Mouse (Mus musculus) spleen, adult 18-20 months (tissue): ENCODE data around the gene Reck.

Source experiments
- DNase-seq, 2 experiments: peaks; one replicate each; pipeline ENCODE4 v3.0.0; 2022; ENCODE audit warnings: mixed read lengths in 2 of 2

Gene Reck

GRCm38 (mm10) chr4:43971541-43972136 is 96.3 kb downstream of the Reck start:
- no peak for DNase-seq

- DNase-seq, result peak; percentile 33 to 39
Measured at GRCm38 (mm10) chr4:43972137-43972591, 96.8 kb downstream of the Reck start.

- no peak for DNase-seq
Measured at GRCm38 (mm10) chr4:43973526-43973981, 98.2 kb downstream of the Reck start.

GRCm38 (mm10) chr4:43974914-43975616 is 99.7 kb downstream of the Reck start:
- DNase-seq, result no peak

GRCm38 (mm10) chr4:43976223-43976740 is 101.0 kb downstream of the Reck start:
- DNase-seq, result no peak

- DNase-seq, result no peak
Measured at GRCm38 (mm10) chr4:43978521-43979443, 103.5 kb downstream of the Reck start.

GRCm38 (mm10) chr4:43979746-43980145 is 104.4 kb downstream of the Reck start:
- no peak for DNase-seq

GRCm38 (mm10) chr4:43980236-43980635 is 104.9 kb downstream of the Reck start:
- no peak for DNase-seq

GRCm38 (mm10) chr4:43980846-43981245 is 105.5 kb downstream of the Reck start:
- DNase-seq, result no peak

- no peak for DNase-seq
Measured at GRCm38 (mm10) chr4:43981251-43981650, 105.9 kb downstream of the Reck start.

- DNase-seq, result peak; percentile 83 to 97
Measured at GRCm38 (mm10) chr4:43982053-43982732, 106.9 kb downstream of the Reck start.

GRCm38 (mm10) chr4:43983181-43983580 is 107.9 kb downstream of the Reck start, which contains the start of gene Ccin:
TSS of gene Ccin (plus strand) at chr4:43983483.
- DNase-seq, result no peak

- DNase-seq, result no peak
Measured at GRCm38 (mm10) chr4:43983756-43984155, 108.4 kb downstream of the Reck start.

GRCm38 (mm10) chr4:43984326-43984725 is 109.0 kb downstream of the Reck start:
- no peak for DNase-seq

GRCm38 (mm10) chr4:43988976-43989375 is 113.6 kb downstream of the Reck start:
- DNase-seq, result no peak

- DNase-seq, result no peak
Measured at GRCm38 (mm10) chr4:43993072-43993471, 117.7 kb downstream of the Reck start.

GRCm38 (mm10) chr4:43994342-43994741 is 119.0 kb downstream of the Reck start:
- no peak for DNase-seq
